24 mouse cellular contexts compared by ENCODE assay signal in the genomic region with DNA sequence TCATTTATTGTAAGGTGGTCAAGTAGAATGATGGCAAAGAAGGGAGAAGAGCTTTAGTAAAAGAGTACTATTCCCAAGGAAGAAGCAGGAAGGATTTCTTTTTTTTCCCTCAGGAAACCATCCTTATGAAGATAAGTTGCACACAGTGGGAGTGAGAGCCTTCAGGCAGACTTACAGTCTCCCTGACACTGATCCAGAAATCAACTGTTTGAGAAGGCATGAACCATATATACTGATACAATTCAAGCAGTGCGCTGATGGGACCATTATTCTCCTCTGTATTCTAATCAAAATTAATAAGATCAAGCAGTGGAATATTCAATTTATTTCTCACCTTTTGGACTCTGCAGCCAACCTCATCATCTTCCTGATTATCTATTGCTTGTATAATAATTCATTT.
"Had no signal": no experiment of that assay in that cellular context is flagged by ENCODE, and none has a peak within 500 bp of the region (broad histone marks: within the 10 kb centered on the region; RNA-seq: fewer than 3 reads in every experiment).

No protein-coding gene starts in this region.

- H3K9me3 ChIP-seq: heart, embryonic 10.5 days; heart, embryonic 12.5 days; hindbrain, embryonic 10.5 days; intestine, embryonic 15.5 days; limb, embryonic 10.5 days; limb, embryonic 12.5 days had no signal

- H3K9ac ChIP-seq: heart, embryonic 12.5 days; hindbrain, embryonic 14.5 days; intestine, embryonic 15.5 days; limb, embryonic 12.5 days had no signal

- H3K4me3 ChIP-seq: gastrocnemius, adult 2 months; heart, embryonic 10.5 days; heart, embryonic 12.5 days; hindbrain, embryonic 10.5 days; intestine, embryonic 15.5 days; layer of hippocampus, adult 2 months; left cerebral cortex, adult 2 months; limb, embryonic 10.5 days; limb, embryonic 12.5 days had no signal

- DNase-seq: gastrocnemius, adult 2 months; gastrocnemius, postnatal 10 days; gastrocnemius, postnatal 25 days; heart, adult 18-20 months; heart, postnatal 10 days; heart, postnatal 4 days; kidney, adult 18-20 months; kidney, adult 8-10 months; kidney, postnatal 10 days; kidney, postnatal 25 days; kidney, postnatal 4 days; liver had no signal

- H3K36me3 ChIP-seq: heart, embryonic 10.5 days; heart, embryonic 12.5 days; hindbrain, embryonic 10.5 days; intestine, embryonic 15.5 days; limb, embryonic 10.5 days; limb, embryonic 12.5 days had no signal

- H3K4me2 ChIP-seq: heart, embryonic 12.5 days; hindbrain, embryonic 14.5 days; intestine, embryonic 15.5 days; limb, embryonic 12.5 days; liver, embryonic 11.5 days had no signal

- H3K4me1 ChIP-seq: heart, embryonic 10.5 days; heart, embryonic 12.5 days; hindbrain, embryonic 10.5 days; intestine, embryonic 15.5 days; limb, embryonic 10.5 days; limb, embryonic 12.5 days had no signal

- ATAC-seq: inflammation-experienced regulatory T-cells, adult 6 months; intestine, embryonic 15.5 days; intestine, postnatal 0 days had no signal

- H3K27me3 ChIP-seq: heart, embryonic 12.5 days; intestine, embryonic 15.5 days; limb, embryonic 12.5 days had no signal

- H3K27ac ChIP-seq: gastrocnemius, adult 2 months; heart, embryonic 10.5 days; hindbrain, embryonic 10.5 days; hindbrain, embryonic 14.5 days; intestine, embryonic 15.5 days; layer of hippocampus, adult 2 months; left cerebral cortex, adult 2 months; limb, embryonic 10.5 days; limb, embryonic 12.5 days had no signal
